Mouse (Mus musculus): Measurements from ENCODE around the gene Gm1043. TPM values are rescaled to one million over a fixed set of nuclear protein-coding genes. Genes with fewer than 3 reads are reported as not detected.

Gm1043 gene
- polyA plus RNA-seq (2021; fragmentation: Nextera tagmentation), result 0.68 and 0.74 TPM in 2 replicates
- long read RNA-seq, experiment 1, partial matches to known transcripts, result 1 of 14 reads
- long read RNA-seq, experiment 1, other reads (novel, unspliced or antisense), result 12 of 14 reads
- long read RNA-seq, experiment 2, partial matches to known transcripts, result 0 of 2 reads
- long read RNA-seq, experiment 2, other reads (novel, unspliced or antisense), result 2 of 2 reads

DNA sequence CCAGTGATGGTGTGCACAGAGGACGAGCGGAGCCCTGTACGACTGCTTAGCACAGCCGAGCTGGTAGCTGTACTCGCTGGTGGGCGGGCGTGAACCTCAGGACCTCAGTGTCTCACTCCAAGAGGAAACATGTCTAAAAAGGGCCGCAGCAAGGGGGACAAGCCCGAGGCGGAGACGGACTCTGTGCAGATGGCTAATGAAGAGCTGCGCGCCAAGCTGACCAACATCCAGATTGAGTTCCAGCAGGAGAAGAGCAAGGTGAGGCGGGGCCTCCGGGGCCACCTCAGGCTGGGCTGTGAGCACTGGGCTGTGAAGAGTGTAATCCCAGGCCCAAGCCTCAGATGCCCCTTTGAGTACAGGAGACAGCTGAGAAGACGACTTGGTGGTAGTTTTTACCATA lies at the start of gene Gm1043:
Gene Gm1043 (plus strand): TSS at position 130 of the 400 bp plus-strand sequence.

DNA sequence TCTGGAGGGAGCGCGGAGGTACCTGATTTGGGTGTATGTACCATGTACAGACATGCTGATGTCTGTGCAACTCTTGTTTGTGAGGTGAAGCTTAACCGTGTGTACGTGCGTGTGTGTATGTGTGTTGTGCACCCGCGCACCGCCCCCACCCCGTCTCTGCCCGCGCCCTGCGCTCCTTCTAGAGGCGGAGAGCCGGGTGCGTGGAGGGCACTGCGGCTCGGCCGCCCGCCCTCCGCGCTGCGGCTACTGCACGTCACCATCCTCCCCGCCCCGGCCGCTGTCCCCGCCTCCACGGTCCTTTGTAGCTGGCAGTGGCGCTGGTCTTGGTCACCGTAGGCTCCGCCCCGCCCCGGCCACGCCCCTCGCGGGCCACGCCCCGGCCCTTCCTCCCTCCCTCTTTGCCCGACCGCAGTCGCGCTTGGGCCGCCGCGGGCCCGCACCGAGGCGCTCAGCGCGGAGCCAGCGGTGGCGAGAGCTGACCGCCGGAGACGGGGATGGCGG lies 156.5 kb downstream of the Gm1043 start, which contains the start of gene Crmp1:
Gene Crmp1 (plus strand): TSS at position 290 of the 501 bp plus-strand sequence.

Other genes starting within 250 kb of the Gm1043 start
- 84.1 and 218 TPM in 2 replicates for gene Ppp2r2c, start 216.9 kb upstream of the Gm1043 start, polyA plus RNA-seq (2021; fragmentation: Nextera tagmentation)
- 65.7 and 67.1 TPM in 2 replicates for gene Wfs1, start 96.2 kb upstream of the Gm1043 start, polyA plus RNA-seq (2021; fragmentation: Nextera tagmentation)
- gene Crmp1, start 156.6 kb downstream of the Gm1043 start, polyA plus RNA-seq (2021; fragmentation: Nextera tagmentation), result 88.5 and 101 TPM in 2 replicates